Mouse (Mus musculus): ENCODE results near the gene Fcho2. TPM values are rescaled to one million over a fixed set of nuclear protein-coding genes. Genes with fewer than 3 reads are reported as not detected.

The Fcho2 gene
- total and polyA plus RNA-seq, 3 experiments = 3.0 to 9.0 (median 5.6) TPM

- H3K4me1 ChIP-seq (ENCODE audit: control insufficient read depth in 1 of 2, insufficient read depth in 2 of 2) = peaks cover 8 to 56% of the 10 kb centered on the region in 2 experiments; a peak in 3 of 4 replicates
- no peaks in the 10 kb centered on the region for H3K9me3 ChIP-seq (replicated peaks; ENCODE audit: low read length)
- DNase-seq (ENCODE audit: extremely low read depth) = no peak
- no peak for TF ChIP-seq MYC (IDR thresholded peaks at IDR 0.05; ENCODE audit: low read depth, low read length)
- TF ChIP-seq NELFE (IDR thresholded peaks at IDR 0.05; ENCODE audit: low read depth, low read length) = no peak
- TF ChIP-seq SIN3A (IDR thresholded peaks at IDR 0.05; ENCODE audit: low read length) = no peak
- TF ChIP-seq BHLHE40 (IDR thresholded peaks at IDR 0.05; ENCODE audit: low read depth, low read length) = no peak
- TF ChIP-seq GABPA (IDR thresholded peaks at IDR 0.05; ENCODE audit: insufficient replicate concordance, low read depth, low read length) = no peak
- no peak for TF ChIP-seq ZKSCAN1 (IDR thresholded peaks at IDR 0.05; ENCODE audit: borderline replicate concordance, low read depth, low read length)
- no peak for TF ChIP-seq RAD21 (IDR thresholded peaks at IDR 0.05; ENCODE audit: low read depth, low read length)
- no peak for TF ChIP-seq MXI1 (IDR thresholded peaks at IDR 0.05; ENCODE audit: low read depth, low read length)
- no peak for TF ChIP-seq TBP (conservative IDR thresholded peaks at IDR 0.05; ENCODE audit: low read depth, low read length)
- no peak for TF ChIP-seq MAFK (IDR thresholded peaks at IDR 0.05; ENCODE audit: insufficient replicate concordance, low read length)
- no peak for TF ChIP-seq ELF1 (IDR thresholded peaks at IDR 0.05; ENCODE audit: low read depth, low read length)
- no peak for TF ChIP-seq CTCF (conservative IDR thresholded peaks at IDR 0.05 in 1 of 2, IDR thresholded peaks at IDR 0.05 in 1 of 2; ENCODE audit: low read depth in 2 of 2, low read length in 2 of 2)
- no peak for TF ChIP-seq EP300 (IDR thresholded peaks at IDR 0.05; ENCODE audit: low read length)
- TF ChIP-seq KAT2A (IDR thresholded peaks at IDR 0.05; ENCODE audit: insufficient replicate concordance, low read length) = no peak
- TF ChIP-seq ZC3H11A (IDR thresholded peaks at IDR 0.05; ENCODE audit: low read depth, low read length) = no peak
- no peak for TF ChIP-seq MEF2A (IDR thresholded peaks at IDR 0.05; ENCODE audit: borderline replicate concordance, low read depth, low read length)
- TF ChIP-seq RCOR1 (conservative IDR thresholded peaks at IDR 0.05; ENCODE audit: low read depth, low read length) = no peak
- TF ChIP-seq CHD2 (IDR thresholded peaks at IDR 0.05; ENCODE audit: low read length) = no peak
- TF ChIP-seq HCFC1 (IDR thresholded peaks at IDR 0.05; ENCODE audit: low read depth, low read length) = no peak
- TF ChIP-seq JUND (conservative IDR thresholded peaks at IDR 0.05; ENCODE audit: low read depth, low read length) = no peak
- no peaks in the 10 kb centered on the region for H3K27me3 ChIP-seq (replicated peaks)
- H3K36me3 ChIP-seq (replicated peaks in 1 of 2; ENCODE audit: control insufficient read depth in 1 of 2, insufficient read depth in 1 of 2, low read length in 1 of 2) = no peaks in the 10 kb centered on the region
- no peak overlapping the region for H3K27ac ChIP-seq (ENCODE audit: insufficient read depth, low read depth)
- dilution Hi-C loops (cut with MboI; ENCODE audit: extremely low pct_ligation_motif_present, extremely low pct_unique_long_range_greater_than_20kb, low sequenced_read_pairs) = no loop called here
- H3K4me3 ChIP-seq (replicated peaks in 1 of 3; ENCODE audit: low read depth in 2 of 3, low read length in 2 of 3, poor library complexity in 1 of 3) = no peak overlapping the region
- no peak overlapping the region for H3K9ac ChIP-seq (ENCODE audit: insufficient read depth, low read depth)
- H3K79me2 ChIP-seq (replicated peaks; ENCODE audit: control insufficient read depth, extremely low read depth, insufficient read depth, poor library complexity, severe bottlenecking) = no peaks in the 10 kb centered on the region
- in situ Hi-C loops (cut with MboI; ENCODE audit: low pct_ligation_motif_present, low pct_unique_long_range_greater_than_20kb, low sequenced_read_pairs) = no loop called here
- no peak overlapping the region for H3K4me2 ChIP-seq (ENCODE audit: insufficient read depth, low read depth, poor library complexity, severe bottlenecking)
These were observed 134.7 kb downstream of the Fcho2 start for GRCm38 (mm10) chr13:98680470-98681060.

GRCm38 (mm10) chr13:98679631-98680041 lies 135.6 kb downstream of the Fcho2 start:
- Histone ChIP-seq H3K4me3 (replicated peaks in 1 of 3; ENCODE audit: low read depth in 2 of 3, low read length in 2 of 3, poor library complexity in 1 of 3) (no peak overlapping the region), H3K4me1 (ENCODE audit: control insufficient read depth in 1 of 2, insufficient read depth in 2 of 2) (peaks cover 8 to 52% of the 10 kb centered on the region in 2 experiments; a peak in 3 of 4 replicates), H3K36me3 (replicated peaks in 1 of 2; ENCODE audit: control insufficient read depth in 1 of 2, insufficient read depth in 1 of 2, low read length in 1 of 2) (no peaks in the 10 kb centered on the region), H3K27me3 (replicated peaks) (no peaks in the 10 kb centered on the region), H3K9me3 (replicated peaks; ENCODE audit: low read length) (no peaks in the 10 kb centered on the region), H3K79me2 (replicated peaks; ENCODE audit: control insufficient read depth, extremely low read depth, insufficient read depth, poor library complexity, severe bottlenecking) (no peaks in the 10 kb centered on the region), H3K4me2 (ENCODE audit: insufficient read depth, low read depth, poor library complexity, severe bottlenecking) (no peak overlapping the region), H3K9ac (ENCODE audit: insufficient read depth, low read depth) (no peak overlapping the region), H3K27ac (ENCODE audit: insufficient read depth, low read depth) (no peak overlapping the region)
- peak; percentile 24 for DNase-seq (ENCODE audit: extremely low read depth)
- no peak for TF ChIP-seq SMC3 (IDR thresholded peaks at IDR 0.05; ENCODE audit: low read depth, low read length)
- no peak for TF ChIP-seq BHLHE40 (IDR thresholded peaks at IDR 0.05; ENCODE audit: low read depth, low read length)
- no peak for TF ChIP-seq TBP (conservative IDR thresholded peaks at IDR 0.05; ENCODE audit: low read depth, low read length)
- no peak for TF ChIP-seq MAX (IDR thresholded peaks at IDR 0.05; ENCODE audit: low read length)
- no peak for TF ChIP-seq MYC (IDR thresholded peaks at IDR 0.05; ENCODE audit: low read depth, low read length)
- TF ChIP-seq ETS1 (conservative IDR thresholded peaks at IDR 0.05; ENCODE audit: low read depth, low read length) = no peak
- no peak for TF ChIP-seq KAT2A (IDR thresholded peaks at IDR 0.05; ENCODE audit: insufficient replicate concordance, low read length)
- TF ChIP-seq NELFE (IDR thresholded peaks at IDR 0.05; ENCODE audit: low read depth, low read length) = no peak
- TF ChIP-seq RAD21 (IDR thresholded peaks at IDR 0.05; ENCODE audit: low read depth, low read length) = no peak
- in situ Hi-C loops (cut with MboI; ENCODE audit: low pct_ligation_motif_present, low pct_unique_long_range_greater_than_20kb, low sequenced_read_pairs) (no loop called here), dilution Hi-C loops (cut with MboI; ENCODE audit: extremely low pct_ligation_motif_present, extremely low pct_unique_long_range_greater_than_20kb, low sequenced_read_pairs) (no loop called here)

All from CH12.LX (cell line).